Comparison of ENCODE assay signal across 9 mouse cellular contexts in genomic region chr2:33640978-33641858, GRCm38 (mm10). TPM values are rescaled to one million over a fixed set of nuclear protein-coding genes. Genes with fewer than 3 reads are reported as not detected.
A peak's percentile ranks its signal among the peaks of the same experiment; 100 is the strongest.
DNase-seq lines count a peak whose midpoint lies in the region; TF ChIP-seq lines count a peak whose summit lies in the region.
"Had no signal": no experiment of that assay in that cellular context is flagged by ENCODE, and none has a peak within 500 bp of the region (broad histone marks: within the 10 kb centered on the region; RNA-seq: fewer than 3 reads in every experiment).

No protein-coding gene starts in this region.

- WGBS in heart, adult 2 months = 3% methylated on average over 53 of the region's 56 CpGs

- H3K27ac ChIP-seq in heart, adult 2 months = no peak overlapping the region

- no peak for TF ChIP-seq CTCF in heart, adult 2 months (IDR thresholded peaks at IDR 0.05)

- peak; percentile 35 for DNase-seq in urinary bladder, postnatal 14 days (ENCODE audit: low spot score)
- DNase-seq in urinary bladder, postnatal 25 days (ENCODE audit: low spot score) = no peak
- DNase-seq in heart, adult 2 months = peak; percentile 53 to 56
- peak; percentile 19 to 26 for DNase-seq in kidney, adult 8-10 months
- DNase-seq in lung, postnatal 14 days = peak; percentile 28
- peak; percentile 34 to 51 for DNase-seq in thymus, postnatal 36 days
- DNase-seq in left cerebral cortex, postnatal 36 days (ENCODE audit: low spot score in 2 of 2) = no peak
- DNase-seq in layer of hippocampus, postnatal 25 days (ENCODE audit: extremely low spot score in 1 of 2, low spot score in 1 of 2) = no peak

- no peaks in the 10 kb centered on the region for H3K36me3 ChIP-seq in heart, adult 2 months (ENCODE audit: control insufficient read depth, insufficient read depth, low read length)

- H3K9ac ChIP-seq in heart, adult 2 months (ENCODE audit: low read depth, low read length) = no peak overlapping the region

- peak overlapping the region; percentile 40 for H3K4me3 ChIP-seq in heart, adult 2 months
- H3K4me3 ChIP-seq: myocyte had no signal

- no peaks in the 10 kb centered on the region for H3K79me2 ChIP-seq in heart, adult 2 months (replicated peaks; ENCODE audit: control insufficient read depth, insufficient read depth, low read length)

- peaks cover 56% of the 10 kb centered on the region for H3K27me3 ChIP-seq in heart, adult 2 months (ENCODE audit: control insufficient read depth, insufficient read depth, low read length)

- no peaks in the 10 kb centered on the region for H3K4me1 ChIP-seq in heart, adult 2 months (ENCODE audit: control insufficient read depth, insufficient read depth, low read length)

- intact Hi-C loops in heart, adult 2 months (cut with DNase I) = no loop called here
- intact Hi-C loops in left cerebral cortex, postnatal 36 days (cut with DNase I) = loop anchor here (5.0 kb wide), 1 partner anchor 84 kb away; no protein-coding TSS in a partner anchor

- TF ChIP-seq EP300 in heart, adult 2 months (IDR thresholded peaks at IDR 0.05; ENCODE audit: insufficient read depth, low read depth, low read length) = no peak

- TF ChIP-seq POLR2A in heart, adult 2 months (IDR thresholded peaks at IDR 0.05; ENCODE audit: insufficient read depth, low read depth, low read length) = no peak

RNA-seq across cellular contexts. Expression of gene Lmx1b, which starts 0.9 kb away (rescaled TPM):
- under 1 TPM in 1 of 2 experiments, not detected in 1; 0.18 TPM for total RNA-seq in heart, adult 2 months (2021)
- polyA plus RNA-seq in heart, adult 2 months (2012; rRNA removed) = 0.06 and 0.08 TPM in 2 replicates
- under 1 TPM; 0.25 to 0.34 TPM for total RNA-seq in left cerebral cortex, postnatal 36 days (2021)
- total RNA-seq in layer of hippocampus, postnatal 25 days (2021) = under 1 TPM; 0.22 to 0.31 TPM
- polyA plus RNA-seq: myocyte had no signal

Comparison
In these comparisons a context has a peak if more than half of its experiments do, and no peak if none do; other contexts are left out.
1. DNase-seq: peak in urinary bladder, postnatal 14 days (single experiment), heart, adult 2 months (2 of 2), kidney, adult 8-10 months (2 of 2), lung, postnatal 14 days (single experiment) and thymus, postnatal 36 days (2 of 2); none in urinary bladder, postnatal 25 days (single experiment), left cerebral cortex, postnatal 36 days (0 of 2) and layer of hippocampus, postnatal 25 days (0 of 2).